Mouse (Mus musculus): ENCODE measurements at regions not wholly inside any gene's neighbourhood (a gene's known extent, or its start where the extent isn't known, plus 50 kb on each side); places are given as distances from the start of the nearest gene placed in this dataset.

DNA sequence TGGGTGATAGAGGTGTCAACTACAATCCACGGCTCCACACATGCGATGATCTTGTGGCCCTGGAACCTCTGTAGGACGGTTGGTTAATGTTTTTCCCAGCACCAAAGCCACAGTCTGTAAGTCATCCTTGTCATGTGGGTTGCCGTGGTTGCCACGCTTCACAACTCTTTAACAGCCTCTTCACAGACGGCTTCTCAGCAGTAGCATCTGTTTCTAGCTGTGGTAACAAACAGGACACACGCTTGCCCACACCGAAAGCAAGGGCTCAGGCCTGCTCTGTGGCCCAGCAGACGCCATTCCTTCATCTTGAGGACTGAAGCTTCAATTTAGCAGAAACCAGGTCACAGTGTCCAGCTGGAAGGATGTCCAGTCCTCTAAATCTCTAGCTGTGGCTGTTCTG is 135.4 kb downstream of the Tmem121 start:
- POLR2A ChIA-PET: no interaction called here
- CTCF ChIA-PET: no interaction called here

- ChIA-PET CTCF (no interaction called here), POLR2A (no interaction called here)
Measured at GRCm38 (mm10) chr12:113322173-113322572, 136.4 kb downstream of the Tmem121 start.

- ChIA-PET CTCF (no interaction called here), POLR2A (no interaction called here)
Measured at GRCm38 (mm10) chr12:113327851-113328250, 142.1 kb downstream of the Tmem121 start.

GRCm38 (mm10) chr12:113330266-113330665 is 144.5 kb downstream of the Tmem121 start:
- CTCF ChIA-PET: no interaction called here
- POLR2A ChIA-PET: no interaction called here

DNA sequence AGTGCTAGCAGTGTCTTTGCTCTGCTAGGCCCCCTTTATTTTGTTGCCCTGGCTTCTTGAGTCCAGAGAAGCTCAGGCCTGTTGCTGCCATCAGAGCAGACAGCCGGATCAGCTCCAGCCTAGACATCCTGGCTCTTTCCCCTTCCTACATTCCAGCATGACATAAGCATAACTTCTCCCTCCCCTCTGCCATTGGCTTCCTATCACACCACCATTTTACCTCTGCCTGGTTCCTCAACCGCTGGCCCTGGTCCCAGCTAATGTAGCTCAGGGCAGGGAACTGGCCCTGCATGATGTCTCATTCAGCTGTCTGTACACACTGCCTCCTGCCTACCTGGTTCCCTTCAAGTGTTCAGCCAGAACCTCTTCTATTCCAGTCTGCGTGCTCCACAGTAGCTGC is 146.5 kb downstream of the Tmem121 start:
- ChIA-PET CTCF (interaction anchor here in 2 of 4 experiments (1.5 to 1.7 kb wide), 2 partner anchors 110 kb away, joined by 3 to 6 read pairs; no protein-coding TSS in a partner anchor), POLR2A (interaction anchor here in 1 of 4 experiments (1.6 kb wide), 1 partner anchor 9 kb away, joined by 3 read pairs; no protein-coding TSS in a partner anchor)

GRCm38 (mm10) chr12:113333399-113333798 is 147.7 kb downstream of the Tmem121 start:
- ChIA-PET CTCF (interaction anchor here in 2 of 4 experiments (0.7 to 1.7 kb wide), 3 partner anchors 111 to 114 kb away, joined by 3 to 6 read pairs (median 3); no protein-coding TSS in a partner anchor), POLR2A (interaction anchor here in 1 of 4 experiments (0.9 kb wide), 1 partner anchor 10 kb away, joined by 5 read pairs; no protein-coding TSS in a partner anchor)

DNA sequence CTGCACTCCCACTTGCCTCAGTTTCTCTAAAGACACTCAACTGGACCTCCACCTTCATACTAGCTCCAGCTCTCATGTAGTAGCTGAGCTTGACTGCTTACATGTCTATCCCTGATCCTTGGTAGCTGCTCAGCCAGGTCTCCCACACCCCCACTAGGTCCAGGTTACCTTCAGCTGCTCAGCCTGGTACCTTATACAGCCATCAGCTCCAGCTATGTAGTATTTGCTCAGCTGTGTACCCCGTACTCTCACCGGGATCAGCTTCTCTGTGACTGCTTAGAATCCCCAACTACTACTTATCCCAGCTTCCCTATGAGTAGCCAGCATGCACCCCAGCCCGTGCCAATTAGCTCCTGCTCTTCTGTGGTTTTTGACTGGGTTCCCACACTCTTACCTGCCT is 148.1 kb downstream of the Tmem121 start:
- POLR2A ChIA-PET: interaction anchor here in 1 of 4 experiments (0.9 kb wide), 1 partner anchor 10 kb away, joined by 5 read pairs; no protein-coding TSS in a partner anchor

GRCm38 (mm10) chr12:113337271-113337670 is 151.5 kb downstream of the Tmem121 start:
- CTCF ChIA-PET: interaction anchor here in 1 of 4 experiments (1.4 kb wide), 1 partner anchor 115 kb away, joined by 3 read pairs; no protein-coding TSS in a partner anchor
- POLR2A ChIA-PET: interaction anchor here in 1 of 4 experiments (1.5 kb wide), 1 partner anchor 18 kb away, joined by 3 read pairs; no protein-coding TSS in a partner anchor

More for the DNA sequence above, 148.1 kb downstream of the Tmem121 start:
- CTCF ChIA-PET: interaction anchor here in 1 of 4 experiments (1.5 kb wide), 1 partner anchor 112 kb away, joined by 3 read pairs; no protein-coding TSS in a partner anchor

DNA sequence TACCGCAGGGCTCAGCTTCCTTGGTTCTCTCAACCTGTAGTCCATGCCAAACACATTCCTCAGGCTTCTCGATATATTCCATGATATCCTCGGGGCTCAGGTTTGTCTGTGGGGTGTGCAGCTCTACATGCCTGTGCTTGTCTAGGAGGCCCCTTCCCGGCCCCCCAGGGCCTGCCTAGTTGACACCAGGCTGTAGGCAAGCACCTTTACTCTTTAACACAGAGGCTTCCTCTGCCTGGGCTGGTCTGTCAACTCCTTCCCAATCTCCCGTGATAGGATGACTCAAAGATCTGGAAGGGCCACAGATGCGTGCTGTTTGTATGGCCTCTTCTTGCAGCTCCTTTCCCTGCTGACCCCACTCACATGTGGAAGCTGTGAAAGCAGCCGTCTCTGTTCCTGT is 150.4 kb upstream of the Adam6b start:
- ChIA-PET POLR2A (interaction anchor here in 1 of 4 experiments (1.5 kb wide), 1 partner anchor 16 kb away, joined by 3 read pairs; no protein-coding TSS in a partner anchor), CTCF (no interaction called here)

DNA sequence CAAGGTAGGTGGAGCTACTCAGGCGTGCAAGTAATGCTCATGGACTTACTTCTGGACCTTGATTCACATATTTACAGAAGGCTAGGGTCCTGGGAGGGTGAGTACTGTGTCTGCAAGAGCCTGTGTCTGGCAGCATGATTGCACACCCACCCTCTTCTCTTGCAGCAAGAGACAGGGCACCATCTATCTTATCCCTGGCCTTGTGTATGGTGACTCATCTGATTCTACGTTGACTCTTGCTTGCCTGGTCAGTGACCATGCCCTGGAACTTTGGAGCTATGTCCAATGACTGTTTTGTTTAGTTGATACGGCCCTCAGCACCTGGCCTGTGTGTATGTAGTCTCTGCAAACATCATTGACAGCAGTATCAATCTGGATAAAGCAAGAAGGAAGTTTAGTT is 148.3 kb upstream of the Adam6b start:
- ChIA-PET POLR2A (interaction anchor here in 1 of 4 experiments (0.7 kb wide), 1 partner anchor 10 kb away, joined by 3 read pairs; no protein-coding TSS in a partner anchor), CTCF (interaction anchor here in 1 of 4 experiments (0.9 kb wide), 1 partner anchor 118 kb away, joined by 3 read pairs; no protein-coding TSS in a partner anchor)

DNA sequence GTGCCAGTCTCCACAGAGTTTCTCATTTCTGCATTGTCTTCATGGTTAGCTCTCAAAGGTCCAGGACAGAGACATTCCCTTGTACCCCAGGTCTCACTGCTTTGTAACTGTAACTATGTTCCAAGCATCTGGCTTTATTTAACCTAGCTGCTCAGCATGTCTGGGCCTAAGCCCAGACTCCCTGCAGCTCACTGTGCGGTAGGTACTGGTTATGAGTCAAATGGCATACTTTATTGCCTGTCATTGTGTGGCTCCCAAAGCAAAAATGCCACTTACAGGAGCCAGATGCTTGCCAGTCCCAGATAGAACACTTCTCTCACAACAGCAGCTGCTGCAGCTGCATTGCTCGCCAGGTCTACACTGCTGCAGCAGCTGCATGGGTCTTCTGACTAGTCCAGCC is 134.2 kb upstream of the Adam6b start:
- CTCF ChIA-PET: no interaction called here
- POLR2A ChIA-PET: interaction anchor here in 1 of 4 experiments (0.7 kb wide), 1 partner anchor 17 kb away, joined by 3 read pairs; no protein-coding TSS in a partner anchor

DNA sequence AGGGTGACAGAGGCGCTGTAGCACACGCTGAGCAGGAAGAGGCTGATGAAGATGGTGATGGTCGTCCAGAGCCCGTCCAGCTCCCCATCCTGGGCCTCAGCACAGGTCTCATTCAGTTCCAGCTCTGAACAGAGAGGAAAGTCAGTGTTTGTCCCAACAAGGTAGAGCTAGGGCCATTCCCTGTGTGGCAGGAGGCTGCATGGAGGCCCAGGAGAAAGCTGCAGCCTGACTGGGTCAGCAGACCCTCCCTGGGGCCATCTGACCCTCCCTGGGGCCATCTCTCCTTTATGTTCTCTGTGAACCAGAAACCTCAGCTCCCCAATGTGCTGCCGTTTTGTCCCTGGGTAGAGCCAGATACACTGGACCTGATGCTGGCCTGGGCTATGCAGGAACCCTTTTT is 131.2 kb upstream of the Adam6b start:
- CTCF ChIA-PET: no interaction called here
- POLR2A ChIA-PET: no interaction called here

DNA sequence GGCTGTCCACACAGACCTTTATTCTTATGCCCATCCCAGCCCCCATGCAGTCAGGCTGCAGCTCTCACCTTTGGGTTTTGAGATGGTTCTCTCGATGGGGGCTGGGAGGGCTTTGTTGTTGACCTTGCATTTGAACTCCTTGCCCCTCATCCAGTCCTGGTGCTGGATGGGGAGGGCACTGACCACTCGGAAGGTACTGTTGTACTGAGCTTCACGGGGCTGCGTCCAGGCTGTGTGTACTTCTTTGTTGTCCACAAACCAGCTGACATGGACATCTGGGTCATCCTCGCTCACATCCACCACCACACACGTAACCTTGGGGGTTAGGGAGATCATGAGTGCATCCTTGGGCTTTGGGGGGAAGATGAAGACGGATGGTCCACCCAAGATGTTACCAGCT is 129.3 kb upstream of the Adam6b start:
- ChIA-PET POLR2A (no interaction called here), CTCF (no interaction called here)

- ChIA-PET POLR2A (no interaction called here), CTCF (no interaction called here)
Measured at GRCm38 (mm10) chr12:113362409-113363038, 126.8 kb upstream of the Adam6b start.

DNA sequence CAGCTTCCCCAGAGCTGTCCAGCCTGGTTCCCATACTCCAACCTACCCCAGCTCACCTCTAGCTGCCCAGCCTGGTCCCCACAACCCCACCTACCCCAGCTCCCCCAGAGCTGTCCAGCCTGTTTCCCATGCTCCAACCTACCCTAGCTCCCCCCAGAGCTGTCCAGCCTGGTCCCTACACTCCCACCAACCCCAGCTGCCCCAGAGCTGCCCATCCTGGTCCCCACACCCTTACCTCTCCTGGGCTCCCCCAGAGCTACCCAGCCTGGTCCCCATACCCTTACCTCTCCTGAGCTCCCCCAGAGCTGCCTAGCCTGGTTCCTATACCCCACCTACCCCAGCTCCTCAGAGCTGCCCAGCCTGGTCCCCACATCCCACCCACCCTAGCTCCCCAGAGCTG is 125.3 kb upstream of the Adam6b start:
- CTCF ChIA-PET: interaction anchor here in 1 of 4 experiments (2.8 kb wide), 1 partner anchor 142 kb away, joined by 18 read pairs; no protein-coding TSS in a partner anchor
- POLR2A ChIA-PET: interaction anchor here in 1 of 4 experiments (0.7 kb wide), 1 partner anchor 223 kb away, joined by 3 read pairs; no protein-coding TSS in a partner anchor

- CTCF ChIA-PET: interaction anchor here in 2 of 4 experiments (1.0 to 2.8 kb wide), 2 partner anchors 143 to 144 kb away, joined by 3 to 18 read pairs; no protein-coding TSS in a partner anchor
- POLR2A ChIA-PET: no interaction called here
Measured at GRCm38 (mm10) chr12:113364437-113364836, 124.9 kb upstream of the Adam6b start.

- ChIA-PET POLR2A (no interaction called here), CTCF (interaction anchor here in 3 of 4 experiments (0.6 to 2.8 kb wide), 3 partner anchors 141 to 144 kb away, joined by 3 to 18 read pairs (median 6); no protein-coding TSS in a partner anchor)
Measured at GRCm38 (mm10) chr12:113365783-113366182, 123.5 kb upstream of the Adam6b start.

DNA sequence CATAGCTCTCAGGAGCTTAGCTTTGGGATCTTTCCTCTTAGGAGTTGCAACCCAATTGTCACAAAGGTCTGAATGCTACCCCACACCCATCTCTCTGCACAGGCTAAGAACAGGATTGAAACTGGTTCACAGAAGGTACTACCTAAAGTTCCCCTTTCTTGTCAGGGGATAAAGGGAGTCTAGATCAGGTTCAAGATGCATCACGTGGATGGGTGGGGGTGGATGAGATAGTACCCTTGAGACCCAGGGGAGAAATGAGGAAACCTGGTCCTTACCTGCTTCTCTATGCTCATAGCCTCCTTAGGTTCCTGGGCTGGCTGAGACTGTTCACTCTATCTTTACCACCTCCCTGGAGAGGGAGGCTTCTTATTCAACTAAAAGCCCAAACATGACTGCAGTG is 122.9 kb upstream of the Adam6b start:
- ChIA-PET POLR2A (no interaction called here), CTCF (interaction anchor here in 1 of 4 experiments (0.6 kb wide), 1 partner anchor 142 kb away, joined by 6 read pairs; no protein-coding TSS in a partner anchor)

DNA sequence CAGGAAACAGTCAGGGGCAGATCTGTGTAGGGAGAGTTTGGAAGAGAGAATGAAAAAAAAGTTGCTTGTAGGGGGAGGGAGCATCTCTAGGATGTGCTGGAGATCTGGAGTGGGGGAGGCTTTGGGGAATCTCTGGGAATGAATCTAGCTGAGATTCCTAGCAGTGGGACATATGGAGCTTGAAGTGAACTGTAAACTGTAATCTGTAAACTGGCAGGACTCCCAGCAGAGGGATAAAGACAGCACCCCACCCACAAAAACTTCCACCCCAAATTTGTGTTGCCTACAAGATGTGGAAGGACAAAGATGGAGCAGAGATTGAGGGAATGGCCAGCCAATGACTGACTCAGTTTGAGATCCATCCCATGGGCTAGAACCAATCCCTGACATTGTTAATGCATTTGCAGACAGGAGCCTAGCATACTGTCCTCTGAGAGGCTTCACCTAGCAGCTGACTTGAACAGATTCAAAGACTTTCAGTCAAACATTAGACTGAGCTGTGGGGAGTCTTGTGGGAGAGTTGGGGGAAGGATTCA is 87.7 kb upstream of the Adam6b start:
- POLR2A ChIA-PET: no interaction called here
- CTCF ChIA-PET: no interaction called here

DNA sequence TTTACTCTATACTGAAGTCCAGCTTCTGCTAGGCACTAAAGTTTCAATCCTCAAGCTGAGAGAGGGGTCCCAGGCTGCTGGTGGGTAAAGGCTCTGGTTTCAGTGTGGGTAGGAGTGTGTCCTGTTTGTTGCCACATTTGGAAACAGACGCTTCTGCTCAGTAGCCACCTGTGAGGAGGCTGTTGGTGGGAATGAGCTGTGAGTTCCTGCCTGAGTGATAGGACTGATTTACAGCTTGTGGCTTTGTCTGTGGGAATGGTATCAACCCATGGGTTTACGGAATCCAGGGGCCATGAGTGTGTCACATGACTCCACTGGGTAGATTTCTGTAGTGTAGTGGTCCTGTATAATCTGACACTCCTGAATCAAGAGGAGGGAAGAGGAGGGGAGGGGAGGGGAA is 86.5 kb upstream of the Adam6b start:
- ChIA-PET POLR2A (no interaction called here), CTCF (no interaction called here)

All from embryonic stem cell, embryonic (primary cell).